Mouse (Mus musculus): ENCODE data around the gene Gja8. TPM values are rescaled to one million over a fixed set of nuclear protein-coding genes. Genes with fewer than 3 reads are reported as not detected.

Gene Gja8
- polyA plus RNA-seq, 1 experiment from 2014 or later, result not detected

DNA sequence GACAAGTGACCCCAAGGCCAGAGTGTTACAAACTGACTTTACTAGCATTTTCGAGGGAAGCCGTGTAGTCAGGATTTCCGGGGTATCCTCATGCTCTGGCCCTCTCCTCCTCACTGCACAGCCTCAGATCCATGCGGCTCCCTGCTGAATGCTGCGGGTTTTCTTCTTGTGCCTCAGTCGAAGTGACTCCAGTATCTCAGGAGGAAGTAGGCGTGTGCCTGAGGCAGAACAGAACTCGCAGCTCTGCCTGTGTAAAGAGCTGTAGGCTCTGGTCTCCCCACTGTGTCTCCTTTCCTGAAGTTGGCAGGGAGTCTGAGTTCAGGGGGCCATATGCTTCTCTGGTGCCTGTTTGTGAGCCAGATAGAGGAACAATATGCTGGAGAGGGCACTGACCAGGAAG lies 54.8 kb downstream of the Gja8 start:
- Histone ChIP-seq H3K27ac (ENCODE audit: low read depth) (no peak overlapping the region), H3K4me1 (replicated peaks; ENCODE audit: control insufficient read depth, insufficient read depth, low read length) (no peaks in the 10 kb centered on the region), H3K9ac (ENCODE audit: low read length) (no peak overlapping the region), H3K36me3 (ENCODE audit: control insufficient read depth, insufficient read depth, low read length) (peaks cover 77% of the 10 kb centered on the region), H3K4me2 (ENCODE audit: low read length) (no peak overlapping the region), H3K27me3 (replicated peaks; ENCODE audit: control insufficient read depth, insufficient read depth, low read length) (no peaks in the 10 kb centered on the region), H3K4me3 (ENCODE audit: low read depth, low read length) (no peak overlapping the region), H3K9me3 (ENCODE audit: control insufficient read depth, low read length) (no peaks in the 10 kb centered on the region)
- 83% methylated on average over 8 of the region's 8 CpGs for WGBS
- no peak for DNase-seq (ENCODE audit: low spot score)
- no peak for ATAC-seq (replicated peaks; ENCODE audit: low FRiP score, low TSS enrichment, low read depth)

GRCm38 (mm10) chr3:96870270-96870669 lies 55.5 kb downstream of the Gja8 start:
- ATAC-seq (replicated peaks; ENCODE audit: low FRiP score, low TSS enrichment, low read depth) (no peak), DNase-seq (ENCODE audit: low spot score) (no peak)
- Histone ChIP-seq H3K27me3 (replicated peaks; ENCODE audit: control insufficient read depth, insufficient read depth, low read length) (no peaks in the 10 kb centered on the region), H3K9me3 (ENCODE audit: control insufficient read depth, low read length) (no peaks in the 10 kb centered on the region), H3K4me2 (ENCODE audit: low read length) (no peak overlapping the region), H3K4me3 (ENCODE audit: low read depth, low read length) (no peak overlapping the region), H3K27ac (ENCODE audit: low read depth) (no peak overlapping the region), H3K36me3 (ENCODE audit: control insufficient read depth, insufficient read depth, low read length) (peaks cover 73% of the 10 kb centered on the region), H3K9ac (ENCODE audit: low read length) (no peak overlapping the region), H3K4me1 (replicated peaks; ENCODE audit: control insufficient read depth, insufficient read depth, low read length) (no peaks in the 10 kb centered on the region)
- 89% methylated on average over 2 of the region's 2 CpGs for WGBS

DNA sequence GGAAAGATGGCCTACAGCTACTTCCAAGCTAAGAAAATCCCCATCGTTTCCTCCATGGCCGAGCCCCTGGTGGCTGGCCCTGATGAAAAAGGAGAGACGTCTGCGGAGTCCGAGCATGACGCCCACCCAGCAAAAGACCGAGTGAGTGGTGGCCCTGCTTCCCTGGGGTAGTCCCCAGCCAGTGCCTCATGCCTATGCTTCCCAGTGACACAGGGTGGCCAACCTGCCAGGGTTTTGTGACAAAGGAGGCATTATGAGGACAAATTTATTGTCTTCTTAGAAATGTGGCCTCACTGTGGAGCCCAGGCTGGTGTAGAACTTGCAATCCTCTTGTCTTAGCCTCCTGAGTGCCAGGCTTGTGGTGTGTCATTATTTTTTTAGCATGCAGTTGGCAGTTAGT lies 56.7 kb downstream of the Gja8 start:
- no peak overlapping the region for H3K4me2 ChIP-seq (ENCODE audit: low read length)
- H3K4me3 ChIP-seq (ENCODE audit: low read depth, low read length), result no peak overlapping the region
- DNase-seq (ENCODE audit: low spot score), result no peak
- no peak overlapping the region for H3K9ac ChIP-seq (ENCODE audit: low read length)
- ATAC-seq (replicated peaks; ENCODE audit: low FRiP score, low TSS enrichment, low read depth), result no peak
- WGBS, result 91% methylated on average over 7 of the region's 7 CpGs
- no peaks in the 10 kb centered on the region for H3K27me3 ChIP-seq (replicated peaks; ENCODE audit: control insufficient read depth, insufficient read depth, low read length)
- H3K4me1 ChIP-seq (replicated peaks; ENCODE audit: control insufficient read depth, insufficient read depth, low read length), result no peaks in the 10 kb centered on the region
- peaks cover 62% of the 10 kb centered on the region for H3K36me3 ChIP-seq (ENCODE audit: control insufficient read depth, insufficient read depth, low read length)
- H3K9me3 ChIP-seq (ENCODE audit: control insufficient read depth, low read length), result no peaks in the 10 kb centered on the region
- no peak overlapping the region for H3K27ac ChIP-seq (ENCODE audit: low read depth)

DNA sequence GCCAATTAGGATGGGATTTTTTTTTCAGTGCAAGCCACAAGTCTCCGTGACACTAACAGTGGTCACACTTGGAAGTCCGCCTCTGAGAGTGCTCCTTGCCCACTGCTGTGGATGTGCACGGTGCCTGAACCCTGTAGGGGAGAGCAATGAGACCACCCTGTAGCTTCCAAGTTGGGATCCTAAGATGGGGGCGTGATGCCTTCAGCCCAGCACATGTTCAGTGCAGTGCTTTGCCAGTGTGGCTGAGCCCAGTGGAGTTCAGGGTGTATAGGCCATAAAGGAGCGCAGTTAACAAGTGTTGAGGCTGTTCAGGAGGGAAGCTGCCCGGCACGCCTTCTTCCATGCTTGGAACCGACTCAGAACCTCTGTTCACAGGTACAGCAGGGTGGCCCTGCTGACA lies 57.3 kb downstream of the Gja8 start:
- Histone ChIP-seq H3K9ac (ENCODE audit: low read length) (no peak overlapping the region), H3K27me3 (replicated peaks; ENCODE audit: control insufficient read depth, insufficient read depth, low read length) (no peaks in the 10 kb centered on the region), H3K27ac (ENCODE audit: low read depth) (no peak overlapping the region), H3K9me3 (ENCODE audit: control insufficient read depth, low read length) (no peaks in the 10 kb centered on the region), H3K36me3 (ENCODE audit: control insufficient read depth, insufficient read depth, low read length) (peaks cover 59% of the 10 kb centered on the region), H3K4me2 (ENCODE audit: low read length) (no peak overlapping the region), H3K4me1 (replicated peaks; ENCODE audit: control insufficient read depth, insufficient read depth, low read length) (no peaks in the 10 kb centered on the region), H3K4me3 (ENCODE audit: low read depth, low read length) (no peak overlapping the region)
- 95% methylated on average over 8 of the region's 8 CpGs for WGBS
- no peak for DNase-seq (ENCODE audit: low spot score)
- no peak for ATAC-seq (replicated peaks; ENCODE audit: low FRiP score, low TSS enrichment, low read depth)

GRCm38 (mm10) chr3:96867863-96868262 lies 58.0 kb downstream of the Gja8 start:
- DNase-seq (ENCODE audit: low spot score) (no peak), ATAC-seq (replicated peaks; ENCODE audit: low FRiP score, low TSS enrichment, low read depth) (no peak)
- peaks cover 52% of the 10 kb centered on the region for H3K36me3 ChIP-seq (ENCODE audit: control insufficient read depth, insufficient read depth, low read length)
- H3K4me2 ChIP-seq (ENCODE audit: low read length), result no peak overlapping the region
- no peaks in the 10 kb centered on the region for H3K4me1 ChIP-seq (replicated peaks; ENCODE audit: control insufficient read depth, insufficient read depth, low read length)
- 94% methylated on average over 3 of the region's 3 CpGs for WGBS
- no peak overlapping the region for H3K27ac ChIP-seq (ENCODE audit: low read depth)
- H3K27me3 ChIP-seq (replicated peaks; ENCODE audit: control insufficient read depth, insufficient read depth, low read length), result no peaks in the 10 kb centered on the region
- H3K4me3 ChIP-seq (ENCODE audit: low read depth, low read length), result no peak overlapping the region
- H3K9me3 ChIP-seq (ENCODE audit: control insufficient read depth, low read length), result no peaks in the 10 kb centered on the region
- no peak overlapping the region for H3K9ac ChIP-seq (ENCODE audit: low read length)

Other genes starting within 250 kb of the Gja8 start
- gene Pias3, start 229.6 kb downstream of the Gja8 start, polyA plus RNA-seq (2014; fragmentation: Nextera tagmentation; extraction: Ambion mirVana), result 35.5 and 40.0 TPM in 2 replicates
- gene Nudt17, start 217.5 kb downstream of the Gja8 start, polyA plus RNA-seq (2014; fragmentation: Nextera tagmentation; extraction: Ambion mirVana), result 6.3 and 7.5 TPM in 2 replicates
- 34.5 and 38.5 TPM in 2 replicates for gene Polr3c, start 198.4 kb downstream of the Gja8 start, polyA plus RNA-seq (2014; fragmentation: Nextera tagmentation; extraction: Ambion mirVana)
- gene Rnf115, start 198.4 kb downstream of the Gja8 start, polyA plus RNA-seq (2014; fragmentation: Nextera tagmentation; extraction: Ambion mirVana), result 44.6 and 47.2 TPM in 2 replicates
- 1.1 and 1.3 TPM in 2 replicates for gene Pdzk1, start 96.7 kb downstream of the Gja8 start, polyA plus RNA-seq (2014; fragmentation: Nextera tagmentation; extraction: Ambion mirVana)
- 0.77 and 0.79 TPM in 2 replicates for gene Cd160, start 96.7 kb downstream of the Gja8 start, polyA plus RNA-seq (2014; fragmentation: Nextera tagmentation; extraction: Ambion mirVana)
- 5.2 and 5.4 TPM in 2 replicates for gene Gja5, start 21.3 kb downstream of the Gja8 start, polyA plus RNA-seq (2014; fragmentation: Nextera tagmentation; extraction: Ambion mirVana)
- gene Gpr89, start 20.7 kb downstream of the Gja8 start, polyA plus RNA-seq (2014; fragmentation: Nextera tagmentation; extraction: Ambion mirVana), result 51.1 and 52.0 TPM in 2 replicates
- gene Acp6, start 232.8 kb upstream of the Gja8 start, polyA plus RNA-seq (2014; fragmentation: Nextera tagmentation; extraction: Ambion mirVana), result 43.9 and 49.6 TPM in 2 replicates

Measured in intestine, embryonic 14.5 days (tissue).